Mouse (Mus musculus) heart, postnatal 14 days (tissue): ENCODE measurements around the gene Rpusd4. TPM values are rescaled to one million over a fixed set of nuclear protein-coding genes. Genes with fewer than 3 reads are reported as not detected.

Experiments
- DNase-seq, 2 experiments: peaks; one replicate each; pipeline ENCODE4 v3.0.0; 2021 to 2022
- intact Hi-C: fragments of 180-260 bp; cut with DNase I; formaldehyde crosslinking; loops from one replicate; pipeline ENCODE4 v1.15.1; 2025
- total RNA-seq, 2 experiments: library from RNA; stranded (reverse); gene quantifications; 2 replicates each; pipeline ENCODE4 v1.2.3; 2021

The Rpusd4 gene
- total RNA-seq, 2 experiments from 2014 or later: 10.8 to 10.9 TPM

DNA sequence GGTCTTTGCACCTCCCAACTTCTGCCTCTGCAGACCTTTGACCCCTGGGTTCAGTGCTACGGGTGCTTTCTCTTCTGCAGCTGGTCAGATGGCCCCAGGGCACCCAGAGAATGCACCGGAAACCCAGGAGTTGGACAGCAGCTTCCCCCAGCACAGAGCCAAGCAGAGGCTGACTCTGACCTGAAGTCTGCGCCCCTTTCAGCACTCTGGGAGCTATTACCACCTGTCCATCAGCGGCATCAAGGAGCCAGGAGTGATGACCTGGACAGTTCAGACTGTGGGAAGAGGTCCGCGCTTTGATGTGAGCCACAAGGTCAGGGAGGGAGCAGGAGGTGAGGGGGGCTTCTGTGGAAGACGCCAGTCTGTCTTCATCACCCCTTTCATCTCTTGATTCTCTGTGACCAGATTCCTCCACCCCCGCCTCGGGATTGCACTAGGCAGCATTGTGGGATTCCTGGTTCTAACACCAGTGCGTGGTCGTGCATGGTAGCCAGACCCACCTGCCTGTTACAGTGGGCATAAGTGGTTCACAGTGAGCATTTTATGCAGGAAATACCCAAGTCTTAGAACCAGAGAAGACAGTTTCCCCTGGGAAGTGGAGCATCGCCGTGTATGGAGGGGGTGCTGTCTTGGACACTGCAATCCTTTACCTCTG lies 15.9 kb downstream of the Rpusd4 start:
- DNase-seq: no peak
- intact Hi-C loops: loop anchor here (5.0 kb wide), 1 partner anchor 139 kb away; the partner anchor contains the start of gene Cdon

DNA sequence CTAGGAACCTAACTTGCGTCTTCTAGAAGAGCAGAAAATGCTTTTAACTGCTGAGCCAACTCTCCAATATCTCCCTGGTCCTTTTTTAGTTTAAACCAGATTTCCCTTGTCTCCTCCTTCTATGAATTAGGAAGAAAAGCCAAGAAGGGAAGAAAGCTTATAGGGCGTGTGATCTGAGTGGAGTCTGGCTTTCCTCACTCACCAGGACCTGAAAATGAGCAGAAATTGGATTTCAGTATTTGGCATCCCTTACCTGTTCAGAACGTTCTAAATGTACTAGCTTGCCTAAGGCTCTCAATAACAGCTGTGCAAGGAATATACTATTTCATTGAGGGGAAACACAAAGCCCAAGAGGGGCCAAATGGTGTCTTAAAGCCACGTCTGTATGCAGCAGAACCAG lies 16.7 kb downstream of the Rpusd4 start:
- intact Hi-C loops: loop anchor here (5.0 kb wide), 1 partner anchor 138 kb away; the partner anchor contains the start of gene Cdon
- DNase-seq: no peak

- DNase-seq: no peak
- intact Hi-C loops: no loop called here
These were observed 18.7 kb downstream of the Rpusd4 start for GRCm38 (mm10) chr9:35286351-35286750.

DNA sequence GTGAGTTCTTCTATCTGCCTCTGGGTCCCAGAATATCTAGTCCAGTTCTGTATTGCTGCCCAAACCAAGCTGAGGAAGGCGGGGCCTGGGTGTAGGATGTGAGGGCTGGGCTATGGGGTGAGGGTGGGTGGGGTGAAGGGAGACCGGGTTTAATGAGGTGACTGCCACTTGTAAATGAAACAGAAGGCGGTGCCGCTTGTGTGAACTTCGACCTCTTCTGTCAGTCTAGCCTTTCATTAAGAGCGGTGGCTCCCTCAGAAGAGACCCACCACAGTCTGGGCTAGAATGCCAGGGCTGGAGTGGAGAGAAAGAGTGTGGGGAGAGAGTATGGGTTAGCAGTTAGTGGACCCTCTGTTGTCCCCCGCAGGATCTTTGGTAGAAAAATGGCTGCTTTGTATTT lies 22.3 kb downstream of the Rpusd4 start:
- no peak for DNase-seq
- intact Hi-C loops: no loop called here

DNA sequence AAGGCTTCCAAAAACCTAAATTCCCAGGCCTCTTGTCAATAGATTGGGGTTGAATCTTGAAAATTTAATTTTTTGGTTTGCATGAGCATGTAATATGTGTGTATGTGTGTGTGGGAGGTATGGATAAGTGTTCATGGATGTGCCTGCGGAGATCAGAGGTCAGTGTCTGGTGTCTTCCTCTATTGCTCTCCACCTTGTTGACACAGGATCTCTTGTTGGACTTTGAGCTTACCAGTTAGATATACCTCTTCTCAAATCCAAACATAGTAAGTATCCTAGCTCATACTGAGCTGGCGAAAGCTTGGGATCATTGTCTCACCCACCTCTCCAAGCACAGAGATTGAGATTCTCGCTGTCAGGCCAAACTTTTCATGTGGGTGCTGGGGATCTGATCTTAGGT lies 22.8 kb downstream of the Rpusd4 start:
- intact Hi-C loops: no loop called here
- no peak for DNase-seq

DNA sequence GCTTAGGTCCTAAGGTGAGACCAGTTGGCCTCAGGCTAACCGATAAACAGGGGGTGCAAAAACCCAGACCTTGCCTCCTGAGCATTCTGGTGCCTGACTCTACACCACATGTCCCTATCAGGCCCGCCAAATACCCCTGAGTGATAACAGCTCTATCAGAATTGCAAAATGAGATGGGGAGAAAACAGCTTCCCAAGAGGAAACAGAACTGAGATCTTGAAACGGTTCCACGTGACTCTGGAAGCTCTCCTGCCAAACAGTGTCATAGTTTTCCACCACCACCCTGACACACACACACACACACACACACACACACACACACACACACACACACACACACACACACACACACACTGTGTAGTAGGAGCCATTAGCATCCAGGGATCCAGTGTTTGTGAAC lies 23.3 kb downstream of the Rpusd4 start:
- DNase-seq: no peak
- intact Hi-C loops: no loop called here

DNA sequence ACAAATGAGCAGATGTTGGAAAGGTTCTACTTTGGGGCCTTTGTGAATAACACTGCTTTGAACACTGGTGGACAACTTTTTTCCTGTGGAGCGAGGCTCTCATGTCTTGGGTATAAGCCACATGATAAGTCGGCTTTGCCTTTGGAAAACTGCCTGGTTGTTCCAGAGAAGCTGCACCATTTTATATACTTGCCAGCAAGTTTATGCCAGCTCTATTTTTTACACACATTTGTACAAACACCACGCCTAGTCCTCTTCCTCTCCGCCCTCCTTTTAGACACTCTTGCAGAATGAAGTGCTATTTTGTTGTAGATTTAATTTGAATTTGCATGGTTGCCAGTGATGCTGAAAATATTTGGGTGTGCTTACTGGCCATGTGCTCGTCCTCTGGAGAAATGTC lies 25.8 kb downstream of the Rpusd4 start:
- peak; percentile 24 to 53 for DNase-seq
- intact Hi-C loops: no loop called here

- intact Hi-C loops: no loop called here
- DNase-seq: no peak
These were observed 30.1 kb downstream of the Rpusd4 start for GRCm38 (mm10) chr9:35297791-35298190.

GRCm38 (mm10) chr9:35302172-35302571 lies 34.5 kb downstream of the Rpusd4 start:
- intact Hi-C loops: no loop called here
- no peak for DNase-seq

DNA sequence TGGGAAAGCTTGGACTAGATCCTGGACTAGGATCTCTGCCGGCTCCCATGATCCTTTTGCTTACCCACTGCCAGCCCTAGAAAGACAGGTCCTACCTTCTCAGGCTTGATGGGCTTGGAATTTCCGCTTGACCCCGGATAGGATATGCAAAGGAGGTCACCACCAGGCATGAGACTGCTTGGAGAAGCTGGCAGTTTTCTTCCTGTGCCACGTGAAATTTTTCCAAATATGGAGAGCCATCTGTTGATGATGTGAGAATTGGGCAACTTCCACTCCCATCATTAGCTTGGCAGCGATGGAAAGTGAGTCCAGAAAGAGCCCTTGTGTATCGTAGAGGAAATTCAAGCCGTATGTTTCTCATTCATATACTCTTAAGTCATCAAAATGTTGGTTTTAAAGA lies 39.8 kb downstream of the Rpusd4 start:
- DNase-seq: no peak
- intact Hi-C loops: no loop called here

DNA sequence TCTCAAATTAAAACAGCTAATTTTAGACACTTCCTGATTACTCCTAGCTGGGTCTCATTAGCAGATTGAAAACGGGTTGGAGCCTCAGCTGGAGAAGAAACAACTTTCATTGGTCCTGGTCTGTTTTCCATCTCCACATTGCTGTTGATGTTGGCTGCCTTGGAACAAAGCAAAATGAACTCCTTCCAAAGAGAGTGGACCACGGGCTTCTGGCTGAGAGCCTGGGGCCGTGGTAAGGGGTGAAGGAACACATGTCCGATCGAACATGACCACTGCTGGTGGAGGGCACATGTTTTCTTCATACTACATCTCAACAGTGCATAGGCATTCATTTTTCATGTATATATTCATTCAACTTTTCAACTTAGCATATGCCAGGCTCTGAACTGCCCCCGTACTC lies 42.7 kb downstream of the Rpusd4 start:
- no peak for DNase-seq
- intact Hi-C loops: no loop called here

DNA sequence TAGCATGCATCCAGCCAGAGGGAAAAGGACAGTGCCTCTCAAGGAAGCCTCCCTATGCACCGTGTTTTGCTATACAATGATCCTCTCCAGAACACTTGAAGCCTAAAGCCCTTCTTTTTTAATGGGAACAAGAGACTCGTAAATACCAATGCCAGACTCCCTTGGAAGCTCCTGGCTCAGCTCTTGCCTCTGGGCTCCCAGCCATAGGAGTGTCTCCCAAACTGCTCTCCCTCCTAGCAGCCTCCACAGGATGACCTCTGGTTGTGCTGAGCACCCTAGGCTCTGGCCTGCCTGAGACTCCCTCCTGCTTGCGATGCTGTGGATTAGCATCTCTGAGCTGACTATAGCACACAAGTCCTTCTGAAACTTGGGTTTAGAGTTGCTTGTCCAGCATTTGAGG lies 44.9 kb downstream of the Rpusd4 start:
- intact Hi-C loops: no loop called here
- DNase-seq: peak; percentile 65 to 81

GRCm38 (mm10) chr9:35313601-35314000 lies 45.9 kb downstream of the Rpusd4 start:
- intact Hi-C loops: no loop called here
- DNase-seq: no peak

GRCm38 (mm10) chr9:35314254-35314653 lies 46.6 kb downstream of the Rpusd4 start:
- intact Hi-C loops: no loop called here
- no peak for DNase-seq

GRCm38 (mm10) chr9:35316771-35317211 lies 49.1 kb downstream of the Rpusd4 start:
- intact Hi-C loops: no loop called here
- DNase-seq: peak; percentile 26 to 57

DNA sequence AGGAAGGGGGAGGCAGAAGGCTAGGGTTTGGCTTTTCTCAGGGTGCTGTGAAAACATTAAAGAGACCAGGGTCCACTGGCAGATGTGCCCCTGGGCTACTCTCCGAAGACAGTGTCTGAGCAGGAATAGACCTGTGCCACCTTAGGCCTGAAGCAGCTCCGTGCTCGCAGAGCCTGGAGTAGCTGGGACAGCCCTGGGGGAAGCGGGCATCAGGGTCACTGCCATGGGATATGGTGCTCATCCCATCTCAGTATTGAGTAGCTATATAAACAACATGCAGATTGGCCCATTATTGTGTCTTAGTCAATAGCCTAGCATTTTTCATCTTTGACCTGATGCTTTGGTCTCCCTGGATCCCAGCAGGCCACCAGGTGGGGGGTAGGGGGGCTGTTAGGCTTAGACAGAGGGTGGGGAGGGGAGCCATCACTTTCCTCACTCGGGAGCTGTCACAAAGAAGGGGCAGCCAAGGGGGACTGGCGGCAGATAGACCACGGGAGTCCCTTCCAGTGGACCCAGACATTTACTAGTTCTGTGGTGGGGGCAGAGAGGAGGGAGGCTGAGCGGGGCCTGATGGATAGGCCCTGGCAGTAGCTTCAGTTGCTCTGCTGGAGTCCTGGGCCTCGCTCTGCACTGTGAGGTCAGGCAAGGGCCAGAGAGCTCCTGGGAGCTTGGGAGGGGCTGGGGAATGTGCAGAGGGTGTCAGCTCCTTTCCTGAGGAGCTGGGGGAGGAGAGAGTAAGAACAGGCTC lies 49.7 kb downstream of the Rpusd4 start:
- no peak for DNase-seq
- intact Hi-C loops: no loop called here

DNA sequence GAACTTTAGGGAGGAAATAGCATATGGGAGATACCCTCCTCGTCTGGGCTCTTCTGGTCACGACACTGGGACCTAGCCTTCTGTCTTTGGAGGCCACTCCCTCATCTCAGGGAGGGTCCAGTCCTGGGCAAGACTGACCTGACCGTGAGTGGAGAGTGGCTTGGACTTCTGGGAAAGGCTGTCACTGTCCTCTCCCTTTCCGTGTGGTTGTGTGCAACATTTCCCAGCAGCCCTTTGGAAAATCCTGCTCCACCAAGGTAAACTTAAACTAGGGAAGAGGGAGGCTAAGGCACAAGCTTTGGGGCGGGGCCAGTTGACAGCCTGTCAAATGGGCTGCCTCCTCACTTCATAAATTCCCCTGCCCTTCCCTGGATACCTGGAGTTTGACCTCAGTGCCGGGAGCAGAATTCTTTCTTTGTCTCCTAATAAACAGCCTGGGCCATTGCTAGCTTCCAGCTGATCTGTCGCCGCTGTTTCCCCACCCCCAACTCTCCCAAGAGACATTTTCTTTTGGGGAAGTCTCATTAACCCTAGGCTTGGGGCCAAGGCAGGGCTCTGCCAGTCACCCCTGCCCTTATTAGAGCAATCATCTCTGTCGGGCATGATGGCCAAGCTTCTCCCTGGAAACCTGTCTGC lies 51.0 kb downstream of the Rpusd4 start:
- DNase-seq: no peak
- intact Hi-C loops: no loop called here

DNA sequence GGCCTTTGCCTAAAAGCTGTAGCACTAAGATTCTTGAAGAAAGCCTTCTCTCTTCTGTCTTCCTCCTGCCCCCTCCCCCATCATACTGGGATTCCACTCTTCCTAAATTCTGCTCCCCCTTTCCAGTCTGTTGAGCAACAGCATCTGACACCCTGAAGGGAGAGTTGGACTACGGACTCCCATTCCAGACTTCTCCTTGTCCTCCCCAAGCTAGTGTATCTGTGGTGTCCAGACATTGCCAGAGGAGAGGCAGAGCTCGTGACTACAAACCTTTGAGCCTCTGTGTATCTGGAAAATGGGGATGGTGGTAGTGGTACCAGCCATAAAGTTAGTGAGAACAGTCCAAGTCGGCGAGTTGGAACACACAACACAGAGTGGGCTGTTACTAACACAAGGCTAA lies 52.6 kb downstream of the Rpusd4 start:
- intact Hi-C loops: no loop called here
- DNase-seq: no peak

- intact Hi-C loops: no loop called here
These were observed 56.3 kb downstream of the Rpusd4 start for GRCm38 (mm10) chr9:35323974-35324373.

DNA sequence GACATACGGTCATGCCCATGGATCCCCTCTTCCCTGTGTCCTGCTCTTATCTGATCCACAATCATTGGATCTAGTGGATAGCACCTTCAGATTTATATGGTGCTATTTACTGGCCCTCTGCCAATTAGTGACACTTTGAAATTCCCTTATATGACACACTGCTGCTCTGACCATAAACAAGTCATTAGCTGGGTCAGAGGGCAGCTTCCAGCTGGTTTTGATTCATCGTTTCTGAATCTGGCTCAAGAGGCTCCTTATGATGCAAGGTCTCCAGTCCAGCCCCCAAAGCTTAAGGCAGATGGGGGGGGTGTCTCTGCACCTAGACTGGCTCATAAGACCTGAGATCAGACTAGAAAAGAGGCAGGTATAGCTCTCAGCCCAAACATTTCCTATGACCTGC lies 56.9 kb downstream of the Rpusd4 start:
- intact Hi-C loops: no loop called here
- DNase-seq: no peak

More at GRCm38 (mm10) chr9:35323974-35324373, 56.3 kb downstream of the Rpusd4 start:
- no peak for DNase-seq

GRCm38 (mm10) chr9:35326644-35327263 lies 59.1 kb downstream of the Rpusd4 start:
- DNase-seq: no peak
- intact Hi-C loops: no loop called here
